ENCODE assay signal across 18 mouse cellular contexts in the genomic region with DNA sequence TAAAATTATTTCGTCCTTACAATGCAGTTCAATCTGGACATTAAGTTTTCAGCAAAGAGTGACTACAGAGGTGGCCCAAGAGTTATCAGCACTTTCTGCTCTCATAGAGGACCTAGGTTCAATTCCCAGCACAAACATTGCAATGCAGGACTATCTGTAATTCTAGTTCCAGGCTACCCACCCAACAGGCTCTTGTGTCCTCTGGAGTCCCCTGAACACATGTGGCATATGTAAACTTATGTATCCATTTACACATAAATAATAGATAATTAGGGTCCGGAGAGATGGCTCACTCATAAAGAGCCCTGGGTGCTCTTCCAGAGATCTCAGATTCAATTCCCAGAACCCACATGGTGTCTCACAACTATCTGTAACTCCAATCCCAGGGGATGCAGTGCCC.
"Had no signal": no experiment of that assay in that cellular context is flagged by ENCODE, and none has a peak within 500 bp of the region (broad histone marks: within the 10 kb centered on the region; RNA-seq: fewer than 3 reads in every experiment).

No protein-coding gene starts in this region.

- H3K4me3 ChIP-seq: midbrain, embryonic 10.5 days; midbrain, embryonic 13.5 days; myocyte; neural tube, embryonic 13.5 days; neural tube, embryonic 15.5 days had no signal

- H3K9ac ChIP-seq: lung, embryonic 14.5 days; midbrain, embryonic 13.5 days; neural tube, embryonic 13.5 days; neural tube, embryonic 15.5 days had no signal

- H3K4me2 ChIP-seq: lung, embryonic 14.5 days; midbrain, embryonic 13.5 days; neural tube, embryonic 13.5 days; neural tube, embryonic 15.5 days had no signal

- H3K27ac ChIP-seq: midbrain, embryonic 10.5 days; midbrain, embryonic 13.5 days; neural tube, embryonic 13.5 days; neural tube, embryonic 15.5 days had no signal

- H3K9me3 ChIP-seq: midbrain, embryonic 10.5 days; midbrain, embryonic 13.5 days; neural tube, embryonic 13.5 days; neural tube, embryonic 15.5 days had no signal

- H3K36me3 ChIP-seq: midbrain, embryonic 10.5 days; midbrain, embryonic 13.5 days; neural tube, embryonic 13.5 days; neural tube, embryonic 15.5 days had no signal

- DNase-seq: lung, adult 18-20 months; lung, embryonic 14.5 days; lung, postnatal 10 days; lung, postnatal 4 days; retina, postnatal 1 day; right cerebral cortex, adult 18-20 months; right cerebral cortex, postnatal 25 days; right cerebral cortex, postnatal 4 days; spleen, adult 18-20 months; thymus, adult 18-20 months; thymus, postnatal 14 days; thymus, postnatal 36 days had no signal

- ATAC-seq: midbrain, embryonic 13.5 days; midbrain, embryonic 16.5 days had no signal

- H3K27me3 ChIP-seq: midbrain, embryonic 13.5 days; neural tube, embryonic 13.5 days; neural tube, embryonic 15.5 days had no signal

- H3K4me1 ChIP-seq: midbrain, embryonic 10.5 days; midbrain, embryonic 13.5 days had no signal
